Mouse (Mus musculus) T-helper 1 cell (primary cell): Measurements from ENCODE around the gene Tnfaip2.

ENCODE experiments used
- in situ Hi-C: fragments of 300-600 bp; cut with MboI, MseI; formaldehyde crosslinking; loops from one replicate; pipeline ENCODE4 v1.15.1; 2025; ENCODE audit warnings: high pct_unique_total_duplicates

Gene Tnfaip2

GRCm38 (mm10) chr12:111474893-111475643, 32.8 kb downstream of the Tnfaip2 start:
- in situ Hi-C loops, result no loop called here

DNA sequence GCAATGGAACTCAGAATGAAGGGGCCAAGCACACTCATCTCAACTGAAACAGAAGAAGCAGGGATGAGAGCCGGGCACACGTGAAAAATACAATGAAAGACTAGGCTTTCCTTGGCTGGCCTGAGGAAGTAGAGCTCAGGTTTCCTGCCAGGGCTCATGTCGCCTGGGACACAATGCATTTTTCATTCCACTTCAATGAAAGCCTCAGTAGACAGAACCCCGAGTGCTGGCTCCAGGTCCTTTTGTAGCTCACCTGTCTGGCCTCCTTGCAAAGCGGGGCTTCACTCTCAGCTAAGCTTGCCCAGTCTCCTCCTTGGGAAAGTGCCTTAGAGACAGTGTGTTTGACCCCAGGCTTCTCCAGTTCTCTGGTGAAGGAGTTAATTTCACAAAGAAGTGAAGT, 36.7 kb downstream of the Tnfaip2 start:
- in situ Hi-C loops, result no loop called here

DNA sequence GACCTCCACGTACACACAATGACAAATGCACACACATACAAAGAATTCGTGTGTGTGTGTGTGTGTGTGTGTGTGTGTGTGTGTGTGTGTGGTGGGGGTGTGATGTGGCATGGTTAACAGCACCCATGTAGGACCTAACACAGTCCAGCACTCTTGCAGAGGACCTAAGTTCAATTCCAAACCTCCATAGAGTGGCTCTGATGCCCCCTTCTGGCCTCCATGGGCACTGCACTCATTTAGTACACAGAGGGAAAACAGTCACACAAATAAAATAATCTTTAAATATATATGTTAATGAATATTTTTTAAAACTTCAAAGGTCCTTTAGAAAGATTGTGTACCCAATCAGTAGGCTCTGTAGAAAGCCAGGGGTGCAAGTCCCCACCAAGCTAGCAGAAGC, 37.6 kb downstream of the Tnfaip2 start:
- in situ Hi-C loops, result no loop called here

DNA sequence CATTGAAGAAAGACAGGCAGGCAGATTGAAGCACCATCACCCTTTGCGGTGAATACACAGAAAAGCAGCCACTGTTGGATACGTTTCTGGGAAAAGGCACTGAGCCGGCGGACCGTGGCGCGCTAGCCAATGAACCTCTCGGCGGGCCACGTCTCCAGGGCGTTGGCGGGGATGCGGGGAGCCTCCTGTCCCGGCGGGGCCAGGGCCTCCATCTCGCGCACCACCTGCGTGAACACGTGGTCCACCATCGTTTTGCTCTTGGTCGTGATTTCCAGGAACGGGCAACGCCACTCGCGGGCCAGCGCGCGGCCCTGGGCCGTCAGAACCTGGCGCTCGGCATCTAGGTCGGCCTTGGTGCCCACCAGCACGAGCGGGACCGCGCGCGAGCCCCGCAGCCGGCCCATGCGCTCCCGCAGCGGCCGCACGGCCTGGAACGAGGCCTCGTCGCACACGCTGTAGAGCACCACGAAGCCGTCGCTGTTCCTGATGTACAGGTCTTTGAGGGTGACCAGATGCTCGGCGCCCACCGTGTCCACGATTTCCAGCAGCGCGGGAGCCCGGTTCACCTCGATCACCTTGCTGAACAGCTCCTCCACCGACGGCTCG, 42.9 kb downstream of the Tnfaip2 start:
- in situ Hi-C loops, result no loop called here

- in situ Hi-C loops, result no loop called here
Measured at GRCm38 (mm10) chr12:111485652-111486306, 43.5 kb downstream of the Tnfaip2 start, which contains the start of gene Gm266. Gm266 (minus strand) TSS chr12:111485823.

DNA sequence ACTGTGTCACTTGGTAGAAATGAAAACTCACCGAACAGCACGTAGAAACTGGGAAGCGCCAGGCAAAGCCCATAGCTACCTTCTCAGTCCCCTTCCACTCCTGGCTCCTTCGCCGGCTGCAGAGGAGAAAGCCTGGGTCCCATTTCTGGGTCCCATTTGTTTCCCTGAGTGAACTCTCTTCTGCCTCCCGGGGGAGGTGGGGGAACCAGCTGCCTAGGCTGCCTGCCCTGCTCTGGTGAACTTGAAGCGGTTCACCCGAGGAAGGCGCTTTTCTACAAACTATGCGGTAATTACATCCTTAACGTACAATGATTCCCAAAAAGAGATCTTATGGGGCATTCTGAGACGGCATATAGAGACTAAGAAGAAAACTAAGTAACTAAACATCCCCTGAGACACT, 44.2 kb downstream of the Tnfaip2 start:
- in situ Hi-C loops, result no loop called here

DNA sequence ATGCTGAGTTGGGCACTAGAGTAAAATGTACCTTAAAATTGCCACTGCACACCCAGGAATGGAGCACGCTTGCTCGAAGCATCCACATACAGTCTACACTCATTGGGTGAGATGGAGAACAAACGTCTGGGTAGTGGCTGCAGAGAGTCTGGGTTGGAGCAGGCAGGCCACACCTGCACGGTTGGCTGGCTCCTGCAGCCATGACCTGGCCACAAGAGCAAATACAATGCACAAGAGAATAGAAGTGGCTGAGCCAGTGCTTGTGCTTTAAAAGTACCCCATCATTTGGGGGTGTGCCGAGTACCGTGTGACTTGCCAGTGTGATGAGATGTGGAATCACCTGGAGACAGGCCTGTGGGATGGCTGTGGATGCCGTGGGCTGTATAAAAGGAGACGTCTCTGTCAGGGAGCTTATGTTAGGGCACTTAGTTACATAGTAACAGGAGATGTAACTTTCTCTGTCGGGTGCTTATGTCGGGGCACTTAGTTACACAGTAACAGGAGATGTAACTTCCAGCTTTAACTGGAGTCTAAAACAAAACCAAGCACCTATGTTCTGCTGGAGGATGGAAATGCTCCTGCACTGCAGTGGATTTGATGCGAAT, 47.1 kb downstream of the Tnfaip2 start:
- in situ Hi-C loops, result no loop called here

DNA sequence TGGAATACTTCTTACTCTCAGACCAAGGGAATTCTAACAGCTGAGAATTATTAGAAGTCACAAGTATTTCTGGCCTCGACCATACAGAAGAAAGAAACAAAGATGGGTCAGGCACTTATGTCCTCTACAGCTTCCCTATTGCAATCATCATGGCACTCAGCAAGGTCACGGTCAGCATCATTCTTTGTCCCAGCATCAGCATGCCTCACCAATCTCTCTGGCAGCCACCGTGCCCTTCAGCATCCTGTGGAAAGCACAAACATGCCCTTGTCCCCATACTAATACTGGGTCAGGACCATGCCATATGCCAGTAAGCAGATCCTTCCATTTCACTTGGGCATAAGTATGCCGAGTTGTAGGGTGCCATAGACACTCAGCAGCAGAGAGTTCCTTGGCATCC, 52.7 kb downstream of the Tnfaip2 start:
- in situ Hi-C loops, result no loop called here

DNA sequence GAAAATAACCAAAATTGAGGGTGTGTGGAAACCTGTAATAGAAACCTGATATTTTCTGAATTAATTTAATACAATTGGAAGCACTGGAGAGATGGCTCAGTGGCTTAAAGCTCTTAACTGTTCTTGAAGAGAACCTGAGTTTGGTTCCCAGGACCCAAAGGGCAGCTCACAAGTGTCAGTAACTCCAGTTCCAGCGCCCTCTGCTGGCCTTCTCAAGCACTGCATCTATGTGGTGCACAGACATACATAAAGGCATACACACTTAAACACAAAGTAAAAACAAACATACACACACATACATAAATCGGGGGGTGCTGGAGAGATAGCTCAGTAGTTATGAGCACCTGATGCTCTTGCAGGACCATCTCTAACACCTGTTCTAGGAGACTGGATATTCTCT, 54.8 kb downstream of the Tnfaip2 start:
- in situ Hi-C loops, result no loop called here

DNA sequence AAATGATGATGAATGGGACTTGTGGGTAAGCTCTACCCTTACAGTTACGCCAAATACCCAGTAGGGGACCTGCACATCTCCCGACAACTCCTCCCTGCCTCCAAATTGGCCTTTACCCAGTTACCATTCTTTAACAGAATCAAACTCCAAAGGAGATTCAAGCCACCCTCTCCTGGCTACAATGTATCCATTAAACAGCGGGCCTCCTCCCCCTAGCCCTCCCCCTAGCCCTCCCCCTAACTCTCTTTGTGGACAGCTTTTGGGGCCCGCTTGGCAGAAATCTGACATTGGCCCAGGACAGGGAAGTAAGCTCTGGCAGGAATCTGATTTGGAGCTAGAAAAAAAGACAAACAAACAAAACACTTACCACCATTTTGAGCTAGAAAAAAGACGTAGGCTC, 57.3 kb downstream of the Tnfaip2 start:
- in situ Hi-C loops, result no loop called here

- in situ Hi-C loops, result no loop called here
Measured at GRCm38 (mm10) chr12:111500725-111501124, 58.5 kb downstream of the Tnfaip2 start.

- in situ Hi-C loops, result no loop called here
Measured at GRCm38 (mm10) chr12:111503063-111503567, 60.8 kb downstream of the Tnfaip2 start.

DNA sequence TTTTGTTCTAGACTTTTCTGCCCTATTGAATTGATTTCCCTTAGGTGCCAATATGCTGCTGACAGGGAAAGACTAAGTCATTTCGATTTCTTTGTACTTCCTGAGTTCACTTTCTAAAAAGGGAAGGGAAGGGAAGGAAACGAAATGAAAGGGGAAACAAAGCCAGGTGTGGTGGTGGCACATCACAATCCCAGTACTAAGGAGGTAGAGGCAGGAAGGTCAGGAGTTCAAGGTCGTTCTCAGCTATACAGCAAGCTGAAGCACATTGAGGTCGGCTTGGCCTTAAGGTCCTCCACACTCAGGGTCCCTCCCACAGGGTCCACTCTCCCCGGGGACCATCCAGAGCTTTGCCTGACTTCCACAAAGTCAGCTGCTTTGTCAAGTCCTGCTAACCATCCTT, 61.3 kb downstream of the Tnfaip2 start:
- in situ Hi-C loops, result no loop called here
